Mouse (Mus musculus): Measurements from ENCODE around the gene Mboat1.

GRCm38 (mm10) chr13:30203018-30203417, 66.7 kb downstream of the Mboat1 start:
- no peak for TF ChIP-seq CTCF (IDR thresholded peaks at IDR 0.05; ENCODE audit: insufficient read depth, low read length)
- no peak for TF ChIP-seq POLR2A (IDR thresholded peaks at IDR 0.05; ENCODE audit: borderline replicate concordance, extremely low read depth, low read depth, low read length)
